Mouse (Mus musculus) right cerebral cortex, postnatal 10 days (tissue): ENCODE data around the gene Gpatch8.

Experiments used
- DNase-seq, 2 experiments: peaks; one replicate each; pipeline ENCODE4 v3.0.0; 2021; ENCODE audit warnings: low spot score in 2 of 2

Gpatch8 gene

DNA sequence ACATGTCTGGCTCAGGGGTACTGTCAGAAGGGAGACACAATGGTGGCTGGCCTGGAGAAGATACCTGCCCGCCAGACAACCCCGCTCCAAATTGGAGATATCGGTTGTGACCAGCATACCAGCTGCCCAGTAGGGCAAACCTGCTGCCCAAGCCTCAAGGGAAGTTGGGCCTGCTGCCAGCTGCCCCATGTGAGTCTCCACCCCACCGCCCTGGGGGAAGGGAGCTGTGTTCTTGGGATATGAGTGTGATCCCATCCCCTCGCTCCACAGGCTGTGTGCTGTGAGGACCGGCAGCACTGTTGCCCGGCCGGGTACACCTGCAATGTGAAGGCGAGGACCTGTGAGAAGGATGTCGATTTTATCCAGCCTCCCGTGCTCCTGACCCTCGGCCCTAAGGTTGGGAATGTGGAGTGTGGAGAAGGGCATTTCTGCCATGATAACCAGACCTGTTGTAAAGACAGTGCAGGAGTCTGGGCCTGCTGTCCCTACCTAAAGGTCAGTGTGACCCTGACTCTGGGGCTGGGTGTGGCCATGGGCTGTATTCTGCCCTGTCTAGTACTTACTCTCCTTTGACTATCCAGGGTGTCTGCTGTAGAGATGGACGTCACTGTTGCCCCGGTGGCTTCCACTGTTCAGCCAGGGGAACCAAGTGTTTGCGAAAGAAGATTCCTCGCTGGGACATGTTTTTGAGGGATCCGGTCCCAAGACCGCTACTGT is 120.3 kb downstream of the Gpatch8 start:
- DNase-seq = peak in 1 of 2 experiments; percentile 64

DNA sequence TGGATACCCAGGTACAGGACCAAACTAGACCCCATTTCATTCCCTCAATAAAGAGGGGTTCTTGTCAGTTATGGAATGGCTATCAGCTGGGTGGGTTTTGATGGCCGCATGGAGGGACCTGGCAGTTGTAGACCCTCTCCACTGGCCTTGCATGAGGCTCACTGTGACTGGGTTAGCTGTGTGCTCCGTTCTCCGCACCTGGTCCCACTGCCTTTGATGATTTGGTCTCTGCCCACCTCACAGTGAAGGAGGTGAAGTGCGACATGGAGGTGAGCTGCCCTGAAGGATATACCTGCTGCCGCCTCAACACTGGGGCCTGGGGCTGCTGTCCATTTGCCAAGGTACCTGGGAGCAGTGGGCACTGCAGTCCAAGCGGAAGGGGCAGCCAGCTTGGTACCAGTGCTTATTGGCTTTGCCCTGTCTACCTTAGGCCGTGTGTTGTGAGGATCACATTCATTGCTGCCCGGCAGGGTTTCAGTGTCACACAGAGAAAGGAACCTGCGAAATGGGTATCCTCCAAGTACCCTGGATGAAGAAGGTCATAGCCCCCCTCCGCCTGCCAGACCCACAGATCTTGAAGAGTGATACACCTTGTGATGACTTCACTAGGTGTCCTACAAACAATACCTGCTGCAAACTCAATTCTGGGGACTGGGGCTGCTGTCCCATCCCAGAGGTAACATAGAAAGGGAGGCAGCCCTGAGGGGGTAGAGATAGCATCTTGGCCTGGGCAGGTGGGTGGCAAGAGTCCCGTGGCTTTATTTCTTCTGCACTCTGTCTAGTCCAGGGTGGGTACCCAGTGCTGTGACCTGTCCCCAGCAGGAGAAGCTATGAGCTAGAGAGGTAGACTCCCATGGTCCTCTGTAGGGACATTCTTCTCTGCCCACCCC is 121.1 kb downstream of the Gpatch8 start:
- DNase-seq = no peak

DNA sequence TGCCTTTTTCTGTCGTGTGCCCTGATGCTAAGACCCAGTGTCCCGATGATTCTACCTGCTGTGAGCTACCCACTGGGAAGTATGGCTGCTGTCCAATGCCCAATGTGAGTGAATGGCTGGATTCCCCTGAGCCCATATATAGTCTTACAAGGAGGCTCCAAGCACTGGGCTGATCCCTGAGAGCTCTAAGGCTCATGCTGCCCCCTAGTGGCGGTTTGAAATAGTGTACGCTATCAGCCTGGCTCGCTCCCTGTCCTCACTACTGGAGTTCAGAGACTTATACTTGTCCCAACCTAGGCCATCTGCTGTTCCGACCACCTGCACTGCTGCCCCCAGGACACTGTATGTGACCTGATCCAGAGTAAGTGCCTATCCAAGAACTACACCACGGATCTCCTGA is 121.8 kb downstream of the Gpatch8 start:
- peak; percentile 91 to 93 for DNase-seq

DNA sequence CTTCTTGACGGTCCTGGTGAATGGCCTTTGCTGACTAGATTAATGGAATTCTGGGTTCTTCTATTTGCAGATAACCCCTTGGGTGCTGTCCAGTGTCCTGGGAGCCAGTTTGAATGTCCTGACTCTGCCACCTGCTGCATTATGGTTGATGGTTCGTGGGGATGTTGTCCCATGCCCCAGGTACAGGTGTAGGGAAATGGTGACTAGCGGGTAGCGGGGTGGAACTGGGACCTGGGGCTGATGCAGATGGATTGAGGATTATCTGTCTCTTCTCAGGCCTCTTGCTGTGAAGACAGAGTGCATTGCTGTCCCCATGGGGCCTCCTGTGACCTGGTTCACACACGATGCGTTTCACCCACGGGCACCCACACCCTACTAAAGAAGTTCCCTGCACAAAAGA is 122.3 kb downstream of the Gpatch8 start:
- DNase-seq = no peak

DNA sequence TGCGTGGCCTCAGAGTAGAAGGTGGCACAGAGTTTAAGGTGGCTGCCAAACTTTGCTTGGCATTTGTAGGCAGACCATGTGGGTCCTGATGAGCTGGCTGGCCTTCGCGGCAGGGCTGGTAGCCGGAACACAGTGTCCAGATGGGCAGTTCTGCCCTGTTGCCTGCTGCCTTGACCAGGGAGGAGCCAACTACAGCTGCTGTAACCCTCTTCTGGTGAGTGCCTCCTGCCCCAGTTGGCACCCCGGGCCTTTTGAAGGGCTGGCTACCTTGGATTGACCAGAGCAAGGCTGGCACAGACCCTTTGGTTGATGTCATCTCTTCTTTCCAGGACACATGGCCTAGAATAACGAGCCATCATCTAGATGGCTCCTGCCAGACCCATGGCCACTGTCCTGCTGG is 123.3 kb downstream of the Gpatch8 start:
- peak; percentile 68 to 78 for DNase-seq

DNA sequence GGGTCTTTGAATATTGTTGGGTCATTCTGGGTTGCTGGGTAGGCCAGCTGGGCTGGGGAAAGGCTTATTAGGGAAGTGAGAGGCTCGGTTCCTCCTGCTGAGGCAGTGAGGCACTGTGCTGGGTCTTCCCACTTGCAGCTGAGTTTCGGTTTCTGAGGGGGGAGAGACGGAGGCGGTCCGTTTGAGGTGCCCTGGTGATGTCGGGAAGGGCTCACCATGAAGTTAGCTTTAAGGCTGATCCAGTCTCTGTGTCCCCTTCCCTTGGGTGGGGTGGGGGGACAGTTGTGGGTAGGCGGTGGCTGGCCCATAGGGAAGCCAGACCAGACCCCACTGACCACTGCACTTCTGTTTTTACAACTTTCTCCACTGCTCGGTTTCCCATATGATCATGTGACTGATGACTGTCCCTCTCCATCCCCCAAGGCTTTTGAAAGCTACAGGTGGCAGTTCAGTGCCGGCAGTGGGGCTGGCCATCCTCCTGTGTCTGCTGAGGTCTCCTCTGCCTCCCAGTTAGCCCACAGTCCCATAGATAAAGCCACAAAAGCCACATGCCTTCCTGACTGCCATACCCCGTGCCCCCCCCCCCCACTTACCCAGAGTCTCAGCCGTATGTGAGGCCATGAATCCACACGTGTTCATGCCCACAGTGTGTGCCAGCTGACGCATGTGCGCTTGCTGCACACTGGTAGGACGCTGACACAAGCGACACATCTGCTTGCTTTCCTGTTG is 123.9 kb downstream of the Gpatch8 start:
- peak in 1 of 2 experiments; percentile 49 for DNase-seq

DNA sequence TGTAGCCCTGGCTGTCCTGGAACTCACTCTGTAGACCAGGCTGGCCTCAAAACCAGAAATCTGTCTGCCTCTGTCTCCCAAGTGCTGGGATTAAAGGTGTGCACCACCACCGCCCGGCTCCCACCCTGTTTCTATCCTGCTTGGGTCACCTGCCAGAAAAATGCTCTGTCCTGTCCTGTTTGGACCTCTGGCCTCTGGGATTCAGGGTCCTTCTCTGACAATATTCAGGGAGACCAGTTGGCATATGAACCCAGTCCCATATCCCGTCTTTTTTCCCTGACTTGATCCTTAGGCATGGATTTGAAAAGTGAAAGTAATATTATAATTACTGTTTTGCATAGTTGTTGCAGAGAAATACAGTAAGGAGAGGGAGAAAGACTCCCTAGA is 124.5 kb downstream of the Gpatch8 start:
- DNase-seq = no peak

DNA sequence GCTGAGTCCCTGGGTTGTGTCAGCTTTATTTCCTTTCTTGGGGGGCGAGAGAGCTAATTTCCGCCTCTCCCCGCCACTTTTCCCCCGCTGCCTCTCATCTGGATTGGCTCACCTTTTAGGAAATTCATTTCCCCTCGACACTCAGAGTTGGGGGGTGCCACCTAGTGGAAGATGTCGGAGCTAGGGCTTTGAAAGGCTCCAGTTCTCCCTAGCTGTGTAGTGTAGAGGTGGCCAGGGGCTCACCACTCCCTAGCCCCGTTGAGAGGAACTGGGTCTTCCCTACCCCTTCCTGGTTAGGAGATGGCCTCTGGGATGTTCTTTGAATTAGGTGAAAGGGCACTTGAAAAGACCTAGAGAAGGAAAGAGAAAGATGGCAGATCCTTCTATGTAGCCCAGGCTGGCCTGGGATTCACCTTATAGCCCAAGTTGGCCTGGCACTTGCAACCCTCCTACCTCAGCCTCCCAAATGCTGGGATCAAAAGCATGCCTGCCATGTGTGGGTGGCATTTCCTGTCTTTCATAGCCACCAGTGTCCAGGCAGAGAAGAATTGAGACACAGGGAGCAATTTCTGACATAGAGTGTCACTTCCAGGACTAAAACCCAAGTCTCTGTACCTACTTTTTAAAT is 125.1 kb downstream of the Gpatch8 start:
- DNase-seq = peak; percentile 87 to 90

DNA sequence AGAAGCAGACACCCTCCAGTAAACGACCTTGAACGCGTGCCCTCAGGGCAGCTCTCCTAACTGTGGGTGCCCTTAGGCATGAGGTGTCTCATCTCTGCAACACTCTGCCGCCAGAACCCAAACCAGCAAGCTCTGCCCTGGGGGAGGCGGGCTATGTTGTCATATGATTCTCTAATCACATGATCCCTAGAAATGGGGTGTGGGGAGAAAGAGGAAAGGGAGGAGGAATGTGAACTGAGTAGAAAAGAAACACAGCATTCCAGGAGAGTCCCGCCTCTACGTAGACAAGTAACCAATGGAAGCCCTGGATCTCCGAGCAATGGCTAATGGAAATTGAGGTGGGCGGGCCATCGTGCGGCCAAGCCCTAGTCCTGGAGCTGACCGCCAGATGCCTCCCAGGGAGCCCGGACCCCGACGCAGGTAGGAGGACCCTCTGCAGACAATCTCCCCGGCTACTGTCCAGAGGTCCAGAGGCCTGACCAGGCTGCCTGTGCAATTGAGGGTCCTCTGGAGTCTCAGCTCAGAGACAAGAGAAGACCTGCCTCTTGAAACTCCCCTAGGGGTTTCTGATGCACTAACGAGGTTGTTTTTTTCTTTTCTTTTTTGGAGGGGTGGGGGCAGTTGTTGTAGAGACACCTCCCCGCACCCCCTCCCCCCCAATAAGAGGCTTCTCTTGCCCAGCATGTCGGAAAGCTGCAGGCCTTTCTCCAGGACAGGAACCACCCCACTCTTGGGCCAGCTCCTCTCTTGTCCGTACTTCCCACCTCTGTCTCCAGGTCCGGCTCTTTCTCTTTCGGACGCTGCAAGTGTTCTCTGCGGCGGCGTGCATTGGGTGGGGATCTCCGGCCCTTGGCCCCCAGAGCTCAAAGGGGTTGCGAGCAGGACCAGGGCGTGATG is 125.8 kb downstream of the Gpatch8 start, which contains the start of gene Grn:
Grn (plus strand) TSS at position 195 of the 897 bp plus-strand sequence.
- peak; percentile 94 to 97 for DNase-seq

DNA sequence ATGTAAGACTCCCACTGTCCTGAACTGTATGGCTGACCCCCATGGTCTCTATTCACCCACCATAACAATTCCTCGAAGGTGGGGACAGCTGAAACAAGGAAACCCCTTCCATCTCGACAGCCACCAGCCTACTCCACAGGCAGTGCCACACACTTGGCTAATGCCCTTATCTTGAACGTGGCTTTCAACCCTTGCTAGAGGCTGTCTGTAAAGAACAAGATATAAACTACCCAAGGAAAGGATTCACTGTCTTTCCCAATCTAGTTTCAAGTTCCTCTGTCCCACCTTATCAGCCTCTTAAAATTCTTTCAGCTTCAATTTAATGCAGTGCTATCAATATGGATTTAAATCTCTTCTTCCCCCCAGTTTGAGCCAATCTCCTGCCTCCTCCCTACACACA is 126.6 kb downstream of the Gpatch8 start:
- no peak for DNase-seq

DNA sequence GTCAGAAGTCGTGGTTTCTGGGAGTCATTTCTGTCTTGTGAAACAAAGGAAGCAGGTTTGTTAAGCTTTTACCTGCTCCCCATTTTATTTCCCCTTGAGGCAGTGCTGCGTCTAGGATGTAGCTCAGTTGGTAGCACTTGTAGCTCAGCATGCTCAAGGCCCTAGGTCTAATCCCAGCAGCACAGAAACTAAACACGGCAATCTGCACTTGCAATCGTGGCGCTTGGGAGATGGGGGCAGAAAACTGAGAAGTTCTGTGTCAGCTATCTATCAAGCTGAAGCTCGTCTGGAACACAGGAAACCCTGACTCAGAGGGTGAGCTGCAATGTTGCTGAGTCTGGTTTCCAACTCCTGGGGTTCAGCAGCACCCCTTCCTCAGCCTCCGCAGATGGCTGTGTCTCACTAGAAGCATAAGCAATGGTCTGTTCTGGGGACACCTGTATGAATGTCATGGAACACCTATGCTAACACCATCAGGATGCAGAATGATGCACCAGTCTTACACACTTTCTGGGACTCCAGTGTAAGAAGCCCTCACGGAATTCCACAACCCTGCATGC is 127.1 kb downstream of the Gpatch8 start:
- peak in 1 of 2 experiments; percentile 39 for DNase-seq
